Mouse (Mus musculus): ENCODE measurements at regions not wholly inside any gene's neighbourhood (a gene's known extent, or its start where the extent isn't known, plus 50 kb on each side); places are given as distances from the start of the nearest gene placed in this dataset.

GRCm38 (mm10) chr1:12612102-12612501 is 1198.2 kb downstream of the A830018L16Rik start:
- H3K9ac ChIP-seq (ENCODE audit: low read depth, poor library complexity, severe bottlenecking): no peak overlapping the region

GRCm38 (mm10) chr1:12615303-12615702 is 1201.4 kb downstream of the A830018L16Rik start:
- H3K27ac ChIP-seq (ENCODE audit: insufficient read depth, low read length): no peak overlapping the region
- H3K9me3 ChIP-seq (replicated peaks; ENCODE audit: control insufficient read depth, insufficient read depth, low read length, poor library complexity, severe bottlenecking): peaks cover 4% of the 10 kb centered on the region
- no peak overlapping the region for H3K4me3 ChIP-seq (ENCODE audit: low read depth, low read length)
- H3K27me3 ChIP-seq (ENCODE audit: control insufficient read depth, insufficient read depth, low read length, poor library complexity, severe bottlenecking): peaks cover 2% of the 10 kb centered on the region; the same call in 1 of the 2 replicates
- no peak for TF ChIP-seq POLR2A (IDR thresholded peaks at IDR 0.05; ENCODE audit: insufficient read depth, low read length)
- no peak for TF ChIP-seq EP300 (IDR thresholded peaks at IDR 0.05; ENCODE audit: insufficient read depth, low read depth, low read length)
- no peak for TF ChIP-seq CTCF (IDR thresholded peaks at IDR 0.05; ENCODE audit: low read depth, low read length)
- no peaks in the 10 kb centered on the region for H3K36me3 ChIP-seq (ENCODE audit: control insufficient read depth, insufficient read depth, low read length, poor library complexity, severe bottlenecking)
- H3K9ac ChIP-seq (ENCODE audit: low read depth, poor library complexity, severe bottlenecking): no peak overlapping the region
- no peaks in the 10 kb centered on the region for H3K4me1 ChIP-seq (ENCODE audit: control insufficient read depth, insufficient read depth, low read length)

More at GRCm38 (mm10) chr1:12612102-12612501, 1198.2 kb downstream of the A830018L16Rik start:
- Histone ChIP-seq H3K27ac (ENCODE audit: insufficient read depth, low read length) (no peak overlapping the region), H3K27me3 (ENCODE audit: control insufficient read depth, insufficient read depth, low read length, poor library complexity, severe bottlenecking) (peaks cover 2% of the 10 kb centered on the region; the same call in 1 of the 2 replicates), H3K4me1 (ENCODE audit: control insufficient read depth, insufficient read depth, low read length) (no peaks in the 10 kb centered on the region), H3K4me3 (ENCODE audit: low read depth, low read length) (no peak overlapping the region), H3K36me3 (ENCODE audit: control insufficient read depth, insufficient read depth, low read length, poor library complexity, severe bottlenecking) (no peaks in the 10 kb centered on the region), H3K9me3 (replicated peaks; ENCODE audit: control insufficient read depth, insufficient read depth, low read length, poor library complexity, severe bottlenecking) (peaks cover 4% of the 10 kb centered on the region)
- TF ChIP-seq POLR2A (IDR thresholded peaks at IDR 0.05; ENCODE audit: insufficient read depth, low read length): no peak
- TF ChIP-seq EP300 (IDR thresholded peaks at IDR 0.05; ENCODE audit: insufficient read depth, low read depth, low read length): no peak
- TF ChIP-seq CTCF (IDR thresholded peaks at IDR 0.05; ENCODE audit: low read depth, low read length): no peak

GRCm38 (mm10) chr1:12615733-12616481 is 1202.0 kb downstream of the A830018L16Rik start:
- TF ChIP-seq POLR2A (IDR thresholded peaks at IDR 0.05; ENCODE audit: insufficient read depth, low read length) (no peak), CTCF (IDR thresholded peaks at IDR 0.05; ENCODE audit: low read depth, low read length) (no peak), EP300 (IDR thresholded peaks at IDR 0.05; ENCODE audit: insufficient read depth, low read depth, low read length) (no peak)
- H3K9me3 ChIP-seq (replicated peaks; ENCODE audit: control insufficient read depth, insufficient read depth, low read length, poor library complexity, severe bottlenecking): peaks cover 4% of the 10 kb centered on the region; the same call in 1 of the 2 replicates
- no peak overlapping the region for H3K4me3 ChIP-seq (ENCODE audit: low read depth, low read length)
- no peak overlapping the region for H3K9ac ChIP-seq (ENCODE audit: low read depth, poor library complexity, severe bottlenecking)
- no peaks in the 10 kb centered on the region for H3K36me3 ChIP-seq (ENCODE audit: control insufficient read depth, insufficient read depth, low read length, poor library complexity, severe bottlenecking)
- H3K27me3 ChIP-seq (ENCODE audit: control insufficient read depth, insufficient read depth, low read length, poor library complexity, severe bottlenecking): peaks cover 2% of the 10 kb centered on the region; the same call in 1 of the 2 replicates
- no peak overlapping the region for H3K27ac ChIP-seq (ENCODE audit: insufficient read depth, low read length)
- H3K4me1 ChIP-seq (ENCODE audit: control insufficient read depth, insufficient read depth, low read length): no peaks in the 10 kb centered on the region

GRCm38 (mm10) chr1:12619981-12620380 is 1206.1 kb downstream of the A830018L16Rik start:
- Histone ChIP-seq H3K27me3 (ENCODE audit: control insufficient read depth, insufficient read depth, low read length, poor library complexity, severe bottlenecking) (peaks cover 2% of the 10 kb centered on the region; the same call in 1 of the 2 replicates), H3K9me3 (replicated peaks; ENCODE audit: control insufficient read depth, insufficient read depth, low read length, poor library complexity, severe bottlenecking) (no peaks in the 10 kb centered on the region), H3K4me3 (ENCODE audit: low read depth, low read length) (no peak overlapping the region), H3K27ac (ENCODE audit: insufficient read depth, low read length) (no peak overlapping the region), H3K4me1 (ENCODE audit: control insufficient read depth, insufficient read depth, low read length) (no peaks in the 10 kb centered on the region), H3K9ac (ENCODE audit: low read depth, poor library complexity, severe bottlenecking) (no peak overlapping the region), H3K36me3 (ENCODE audit: control insufficient read depth, insufficient read depth, low read length, poor library complexity, severe bottlenecking) (no peaks in the 10 kb centered on the region)
- TF ChIP-seq EP300 (IDR thresholded peaks at IDR 0.05; ENCODE audit: insufficient read depth, low read depth, low read length) (no peak), POLR2A (IDR thresholded peaks at IDR 0.05; ENCODE audit: insufficient read depth, low read length) (no peak), CTCF (IDR thresholded peaks at IDR 0.05; ENCODE audit: low read depth, low read length) (no peak)

- Histone ChIP-seq H3K4me3 (ENCODE audit: low read depth, low read length) (no peak overlapping the region), H3K27me3 (ENCODE audit: control insufficient read depth, insufficient read depth, low read length, poor library complexity, severe bottlenecking) (peaks cover 2% of the 10 kb centered on the region; the same call in 1 of the 2 replicates), H3K36me3 (ENCODE audit: control insufficient read depth, insufficient read depth, low read length, poor library complexity, severe bottlenecking) (no peaks in the 10 kb centered on the region), H3K4me1 (ENCODE audit: control insufficient read depth, insufficient read depth, low read length) (no peaks in the 10 kb centered on the region), H3K9ac (ENCODE audit: low read depth, poor library complexity, severe bottlenecking) (no peak overlapping the region), H3K27ac (ENCODE audit: insufficient read depth, low read length) (no peak overlapping the region), H3K9me3 (replicated peaks; ENCODE audit: control insufficient read depth, insufficient read depth, low read length, poor library complexity, severe bottlenecking) (no peaks in the 10 kb centered on the region)
- no peak for TF ChIP-seq EP300 (IDR thresholded peaks at IDR 0.05; ENCODE audit: insufficient read depth, low read depth, low read length)
- no peak for TF ChIP-seq CTCF (IDR thresholded peaks at IDR 0.05; ENCODE audit: low read depth, low read length)
- no peak for TF ChIP-seq POLR2A (IDR thresholded peaks at IDR 0.05; ENCODE audit: insufficient read depth, low read length)
These were observed 1206.9 kb downstream of the A830018L16Rik start for GRCm38 (mm10) chr1:12620825-12621224.

GRCm38 (mm10) chr1:12623158-12623557 is 1209.3 kb downstream of the A830018L16Rik start:
- H3K4me1 ChIP-seq (ENCODE audit: control insufficient read depth, insufficient read depth, low read length): no peaks in the 10 kb centered on the region
- no peak overlapping the region for H3K9ac ChIP-seq (ENCODE audit: low read depth, poor library complexity, severe bottlenecking)
- no peak overlapping the region for H3K27ac ChIP-seq (ENCODE audit: insufficient read depth, low read length)

More at GRCm38 (mm10) chr1:12623158-12623557, 1209.3 kb downstream of the A830018L16Rik start:
- Histone ChIP-seq H3K27me3 (ENCODE audit: control insufficient read depth, insufficient read depth, low read length, poor library complexity, severe bottlenecking) (no peaks in the 10 kb centered on the region), H3K9me3 (replicated peaks; ENCODE audit: control insufficient read depth, insufficient read depth, low read length, poor library complexity, severe bottlenecking) (no peaks in the 10 kb centered on the region), H3K36me3 (ENCODE audit: control insufficient read depth, insufficient read depth, low read length, poor library complexity, severe bottlenecking) (no peaks in the 10 kb centered on the region), H3K4me3 (ENCODE audit: low read depth, low read length) (no peak overlapping the region)
- TF ChIP-seq EP300 (IDR thresholded peaks at IDR 0.05; ENCODE audit: insufficient read depth, low read depth, low read length) (no peak), CTCF (IDR thresholded peaks at IDR 0.05; ENCODE audit: low read depth, low read length) (no peak), POLR2A (IDR thresholded peaks at IDR 0.05; ENCODE audit: insufficient read depth, low read length) (no peak)

All from ES-Bruce4 (cell line).